Mouse (Mus musculus): ENCODE data around the gene Csf3. TPM values are rescaled to one million over a fixed set of nuclear protein-coding genes. Genes with fewer than 3 reads are reported as not detected.

The Csf3 gene
- polyA plus RNA-seq, 1 experiment from 2014 or later, result not detected

Other genes starting within 250 kb of the Csf3 start
- 0.50 and 0.69 TPM in 2 replicates for gene Ikzf3, start 155.2 kb upstream of the Csf3 start, polyA plus RNA-seq (2015; fragmentation: Nextera tagmentation; extraction: Ambion mirVana)
- gene Zpbp2, start 150.2 kb upstream of the Csf3 start, polyA plus RNA-seq (2015; fragmentation: Nextera tagmentation; extraction: Ambion mirVana), result 0.31 and 0.40 TPM in 2 replicates
- 55.6 and 61.8 TPM in 2 replicates for gene Ormdl3, start 113.9 kb upstream of the Csf3 start, polyA plus RNA-seq (2015; fragmentation: Nextera tagmentation; extraction: Ambion mirVana)
- gene Lrrc3c, start 103.0 kb upstream of the Csf3 start, polyA plus RNA-seq (2015; fragmentation: Nextera tagmentation; extraction: Ambion mirVana), result not detected in 2 replicates
- gene Gm12355, start 75.6 kb upstream of the Csf3 start, polyA plus RNA-seq (2015; fragmentation: Nextera tagmentation; extraction: Ambion mirVana), result 1.1 and 5.0 TPM in 2 replicates
- not detected in 2 replicates for gene Gsdma3, start 74.9 kb upstream of the Csf3 start, polyA plus RNA-seq (2015; fragmentation: Nextera tagmentation; extraction: Ambion mirVana)
- gene Gsdma2, start 54.5 kb upstream of the Csf3 start, polyA plus RNA-seq (2015; fragmentation: Nextera tagmentation; extraction: Ambion mirVana), result 0.21 TPM in 1 of 2 replicates, not detected in the other
- gene Gsdma, start 36.9 kb upstream of the Csf3 start, polyA plus RNA-seq (2015; fragmentation: Nextera tagmentation; extraction: Ambion mirVana), result 0.18 and 0.80 TPM in 2 replicates
- gene Psmd3, start 18.7 kb upstream of the Csf3 start, polyA plus RNA-seq (2015; fragmentation: Nextera tagmentation; extraction: Ambion mirVana), result 180 and 190 TPM in 2 replicates
- 36.4 and 39.7 TPM in 2 replicates for gene Med24, start 28.2 kb downstream of the Csf3 start, polyA plus RNA-seq (2015; fragmentation: Nextera tagmentation; extraction: Ambion mirVana)
- gene Thra, start 39.4 kb downstream of the Csf3 start, polyA plus RNA-seq (2015; fragmentation: Nextera tagmentation; extraction: Ambion mirVana), result 42.7 and 44.7 TPM in 2 replicates
- 2.4 and 2.5 TPM in 2 replicates for gene Nr1d1, start 74.1 kb downstream of the Csf3 start, polyA plus RNA-seq (2015; fragmentation: Nextera tagmentation; extraction: Ambion mirVana)
- gene Msl1, start 94.3 kb downstream of the Csf3 start, polyA plus RNA-seq (2015; fragmentation: Nextera tagmentation; extraction: Ambion mirVana), result 23.0 and 23.6 TPM in 2 replicates
- 31.7 and 35.3 TPM in 2 replicates for gene Casc3, start 103.6 kb downstream of the Csf3 start, polyA plus RNA-seq (2015; fragmentation: Nextera tagmentation; extraction: Ambion mirVana)
- gene Rapgefl1, start 135.5 kb downstream of the Csf3 start, polyA plus RNA-seq (2015; fragmentation: Nextera tagmentation; extraction: Ambion mirVana), result 3.8 and 4.1 TPM in 2 replicates
- 4.5 and 5.0 TPM in 2 replicates for gene Wipf2, start 162.4 kb downstream of the Csf3 start, polyA plus RNA-seq (2015; fragmentation: Nextera tagmentation; extraction: Ambion mirVana)
- 28.8 and 30.3 TPM in 2 replicates for gene Cdc6, start 206.5 kb downstream of the Csf3 start, polyA plus RNA-seq (2015; fragmentation: Nextera tagmentation; extraction: Ambion mirVana)
- gene Rara, start 226.6 kb downstream of the Csf3 start, polyA plus RNA-seq (2015; fragmentation: Nextera tagmentation; extraction: Ambion mirVana), result 34.0 and 41.0 TPM in 2 replicates

All from stomach, embryonic 15.5 days (tissue).